Comparison of ENCODE assay signal across 31 mouse cellular contexts in the genomic region with DNA sequence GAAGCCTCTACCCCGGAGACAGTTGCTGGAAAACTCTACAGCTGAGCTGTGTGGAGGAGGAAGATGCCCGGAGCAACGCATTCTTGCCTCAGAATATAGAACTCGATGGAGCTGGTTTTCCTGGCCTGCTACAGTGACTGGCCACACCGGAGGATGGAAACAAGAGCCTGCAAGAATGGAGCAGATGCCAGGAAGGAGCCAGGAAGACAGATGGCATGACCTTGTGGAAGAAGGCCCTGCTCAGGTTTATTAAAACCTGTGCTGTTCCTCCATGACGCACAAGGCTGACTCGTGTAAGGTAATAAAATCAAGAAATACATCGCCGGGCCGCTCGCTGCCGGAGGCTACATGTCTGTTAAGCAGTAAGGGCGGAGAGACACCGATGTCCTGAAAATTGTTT. TPM values are rescaled to one million over a fixed set of nuclear protein-coding genes. Genes with fewer than 3 reads are reported as not detected.
DNase-seq lines count a peak whose midpoint lies in the region; ATAC-seq lines count a peak whose summit lies in the region.
"Had no signal": no experiment of that assay in that cellular context is flagged by ENCODE, and none has a peak within 500 bp of the region (broad histone marks: within the 10 kb centered on the region; RNA-seq: fewer than 3 reads in every experiment).

No protein-coding gene starts in this region.

- no peak overlapping the region for H3K4me3 ChIP-seq in midbrain, embryonic 11.5 days (ENCODE audit: low read depth, low read length)
- no peak overlapping the region for H3K4me3 ChIP-seq in midbrain, embryonic 14.5 days (replicated peaks; ENCODE audit: low read depth, low read length)
- no peak overlapping the region for H3K4me3 ChIP-seq in limb, embryonic 10.5 days
- H3K4me3 ChIP-seq: embryonic facial prominence, embryonic 12.5 days; forebrain, embryonic 10.5 days; forebrain, embryonic 15.5 days; gastrocnemius, adult 2 months; heart, adult 2 months; heart, embryonic 12.5 days; limb, embryonic 12.5 days; liver, embryonic 15.5 days; myocyte; stomach, embryonic 15.5 days had no signal

- H3K27me3 ChIP-seq in midbrain, embryonic 11.5 days (ENCODE audit: control insufficient read depth, insufficient read depth, low read length), result no peaks in the 10 kb centered on the region
- no peaks in the 10 kb centered on the region for H3K27me3 ChIP-seq in midbrain, embryonic 14.5 days (ENCODE audit: control insufficient read depth, insufficient read depth, low read length)
- no peaks in the 10 kb centered on the region for H3K27me3 ChIP-seq in limb, embryonic 10.5 days (ENCODE audit: low read depth, poor library complexity, severe bottlenecking)
- H3K27me3 ChIP-seq: CH12.LX; embryonic facial prominence, embryonic 12.5 days; forebrain, embryonic 15.5 days; liver, embryonic 15.5 days; stomach, embryonic 15.5 days had no signal

- no peak overlapping the region for H3K4me2 ChIP-seq in midbrain, embryonic 11.5 days
- no peak overlapping the region for H3K4me2 ChIP-seq in midbrain, embryonic 14.5 days (ENCODE audit: low read length)
- H3K4me2 ChIP-seq: embryonic facial prominence, embryonic 12.5 days; forebrain, embryonic 15.5 days; heart, embryonic 12.5 days; limb, embryonic 12.5 days; liver, embryonic 15.5 days; lung, embryonic 14.5 days; stomach, embryonic 15.5 days had no signal

- H3K27ac ChIP-seq in midbrain, embryonic 11.5 days (ENCODE audit: low read depth, low read length), result no peak overlapping the region
- no peak overlapping the region for H3K27ac ChIP-seq in midbrain, embryonic 14.5 days (replicated peaks; ENCODE audit: low read depth, low read length)
- peak overlapping the region; percentile 25; the same call in 1 of the 2 replicates for H3K27ac ChIP-seq in limb, embryonic 10.5 days
- H3K27ac ChIP-seq: embryonic facial prominence, embryonic 12.5 days; heart, adult 2 months; limb, embryonic 12.5 days; liver, embryonic 15.5 days; stomach, embryonic 15.5 days had no signal

- no peaks in the 10 kb centered on the region for H3K4me1 ChIP-seq in midbrain, embryonic 11.5 days (ENCODE audit: control insufficient read depth, insufficient read depth, low read length)
- peaks cover 14% of the 10 kb centered on the region for H3K4me1 ChIP-seq in midbrain, embryonic 14.5 days (ENCODE audit: control insufficient read depth, insufficient read depth, low read length)
- H3K4me1 ChIP-seq in limb, embryonic 10.5 days, result peaks cover 24% of the 10 kb centered on the region
- H3K4me1 ChIP-seq: liver, embryonic 15.5 days had no signal

- H3K36me3 ChIP-seq in midbrain, embryonic 11.5 days (ENCODE audit: control insufficient read depth, insufficient read depth, low read length), result no peaks in the 10 kb centered on the region
- H3K36me3 ChIP-seq in midbrain, embryonic 14.5 days (ENCODE audit: control insufficient read depth, insufficient read depth, low read length), result no peaks in the 10 kb centered on the region
- H3K36me3 ChIP-seq in limb, embryonic 10.5 days, result no peaks in the 10 kb centered on the region
- H3K36me3 ChIP-seq: embryonic facial prominence, embryonic 12.5 days; forebrain, embryonic 10.5 days; forebrain, embryonic 15.5 days; heart, embryonic 12.5 days; limb, embryonic 12.5 days; liver, embryonic 15.5 days; stomach, embryonic 15.5 days had no signal

- WGBS in midbrain, embryonic 11.5 days, result 87% methylated on average over 14 of the region's 14 CpGs
- 87% methylated on average over 14 of the region's 14 CpGs for WGBS in midbrain, embryonic 14.5 days
- WGBS in limb, embryonic 10.5 days, result 81% methylated on average over 14 of the region's 14 CpGs

- peak; percentile 7 to 31 for DNase-seq in adrenal gland, adult (ENCODE audit: inconsistent age in 2 of 2, low spot score in 1 of 2)
- no peak for DNase-seq in adrenal gland, adult 18-20 months (ENCODE audit: low spot score in 2 of 2)
- peak; percentile 40 to 42 for DNase-seq in cerebellum, postnatal 25 days
- DNase-seq in cerebellum, adult 9-10 months, result no peak
- DNase-seq in midbrain, embryonic 11.5 days (ENCODE audit: low spot score, missing footprints), result peak; percentile 19
- DNase-seq in midbrain, embryonic 14.5 days, result no peak
- no peak for DNase-seq in limb, embryonic 10.5 days (ENCODE audit: low spot score)
- DNase-seq in frontal cortex, postnatal 36 days (ENCODE audit: low spot score in 2 of 2), result no peak
- DNase-seq: adrenal gland, postnatal 14 days; embryo, embryonic 11 days; gastrocnemius, adult 2 months; heart, adult 2 months; heart, postnatal 4 days; kidney, adult 11 months; kidney, postnatal 14 days; lung, embryonic 14.5 days; lung, postnatal 14 days; right cerebral cortex, postnatal 25 days had no signal

- H3K9ac ChIP-seq in midbrain, embryonic 11.5 days (ENCODE audit: low read length), result no peak overlapping the region
- H3K9ac ChIP-seq in midbrain, embryonic 14.5 days (replicated peaks; ENCODE audit: low read length), result no peak overlapping the region
- H3K9ac ChIP-seq: embryonic facial prominence, embryonic 12.5 days; forebrain, embryonic 15.5 days; heart, embryonic 12.5 days; limb, embryonic 12.5 days; liver, embryonic 15.5 days; lung, embryonic 14.5 days; stomach, embryonic 15.5 days had no signal

- no peak for ATAC-seq in midbrain, embryonic 11.5 days (ENCODE audit: low FRiP score)
- ATAC-seq in midbrain, embryonic 14.5 days (ENCODE audit: low FRiP score, low TSS enrichment), result no peak
- ATAC-seq: forebrain, embryonic 15.5 days; inflammation-experienced regulatory T-cells, adult 6 months had no signal

- no peaks in the 10 kb centered on the region for H3K9me3 ChIP-seq in midbrain, embryonic 11.5 days (ENCODE audit: control insufficient read depth, low read length)
- H3K9me3 ChIP-seq in midbrain, embryonic 14.5 days (ENCODE audit: control insufficient read depth, low read length), result no peaks in the 10 kb centered on the region
- no peaks in the 10 kb centered on the region for H3K9me3 ChIP-seq in limb, embryonic 10.5 days (replicated peaks)
- H3K9me3 ChIP-seq: embryonic facial prominence, embryonic 12.5 days; forebrain, embryonic 10.5 days; forebrain, embryonic 15.5 days; heart, embryonic 12.5 days; limb, embryonic 12.5 days; liver, embryonic 15.5 days; stomach, embryonic 15.5 days had no signal

RNA-seq across cellular contexts. Expression of gene Sez6l, which starts 28.4 kb away (rescaled TPM):
- total RNA-seq in adrenal gland, adult 18-20 months (2021), result 1 to 10 TPM; 4.3 to 5.3 TPM
- 2.6 TPM in 2 replicates for polyA plus RNA-seq in midbrain, embryonic 11.5 days (2014; fragmentation: Nextera tagmentation; extraction: Ambion mirVana)
- polyA plus RNA-seq in midbrain, embryonic 14.5 days (2014; fragmentation: Nextera tagmentation; extraction: Ambion mirVana), result 46.3 and 49.9 TPM in 2 replicates
- polyA plus RNA-seq in limb, embryonic 10.5 days (2016; fragmentation: Nextera tagmentation; extraction: Ambion mirVana), result 0.09 and 0.16 TPM in 2 replicates
- total RNA-seq: CH12.LX; gastrocnemius, adult 2 months; neutrophil, adult 5-6 weeks had no signal
- polyA plus RNA-seq: C2C12; liver, adult 2 months; myocyte had no signal

Comparison
In these comparisons a context has a peak if more than half of its experiments do, and no peak if none do; other contexts are left out.
1. DNase-seq: peak in adrenal gland, adult (2 of 2), cerebellum, postnatal 25 days (2 of 2) and midbrain, embryonic 11.5 days (single experiment); none in adrenal gland, adult 18-20 months (0 of 2), cerebellum, adult 9-10 months (single experiment), midbrain, embryonic 14.5 days (single experiment), limb, embryonic 10.5 days (single experiment) and frontal cortex, postnatal 36 days (0 of 2).
2. RNA of gene Sez6l, which starts 28.4 kb away (polyA plus RNA-seq): 46.3 to 49.9 TPM in midbrain, embryonic 14.5 days; 2.6 TPM in midbrain, embryonic 11.5 days and 0.09 to 0.16 TPM in limb, embryonic 10.5 days; every median in the first group is over 10 times any median in the second.